Mouse (Mus musculus): ENCODE measurements at regions not wholly inside any gene's neighbourhood (a gene's known extent, or its start where the extent isn't known, plus 50 kb on each side); places are given as distances from the start of the nearest gene placed in this dataset.
A peak's percentile ranks its signal among the peaks of the same experiment; 100 is the strongest.

DNA sequence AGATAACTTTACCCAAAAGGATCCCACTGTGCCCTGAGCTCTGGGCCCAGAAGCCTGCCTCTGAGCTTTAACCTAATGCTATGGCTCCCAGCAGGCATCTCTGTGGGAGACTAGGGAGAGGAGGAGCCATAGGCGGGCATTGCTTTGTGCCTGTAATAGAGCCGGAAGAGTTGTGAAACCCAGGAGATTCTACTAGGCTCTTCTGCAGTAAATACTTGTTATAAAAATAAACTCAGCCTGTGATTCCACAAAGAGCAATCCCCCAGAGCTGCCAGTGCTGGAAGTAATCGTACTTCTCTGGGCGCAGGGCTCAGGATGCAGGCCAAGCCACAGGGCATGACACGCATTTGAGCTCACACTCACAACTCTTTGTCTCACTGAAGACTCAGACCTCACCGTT, 73.7 kb upstream of the Dlg1 start:
- no peak for TF ChIP-seq POLR2A (IDR thresholded peaks at IDR 0.05; ENCODE audit: borderline replicate concordance, extremely low read depth, insufficient read depth, insufficient read length)
- no peak overlapping the region for H3K4me2 ChIP-seq (replicated peaks; ENCODE audit: low read depth, low read length, severe bottlenecking)
- ATAC-seq (ENCODE audit: low FRiP score, low read depth) = no peak
- no peak overlapping the region for H3K27ac ChIP-seq (replicated peaks; ENCODE audit: low read depth, low read length)
- no peaks in the 10 kb centered on the region for H3K27me3 ChIP-seq (ENCODE audit: control insufficient read depth, insufficient read depth, low read length)
- H3K9ac ChIP-seq (ENCODE audit: low read depth, low read length, severe bottlenecking) = no peak overlapping the region
- no peaks in the 10 kb centered on the region for H3K9me3 ChIP-seq (ENCODE audit: control insufficient read depth, low read length)
- peaks cover 36% of the 10 kb centered on the region for H3K4me1 ChIP-seq (ENCODE audit: control insufficient read depth, insufficient read depth, low read length)
- DNase-seq (ENCODE audit: low spot score) = peak; percentile 29
- H3K4me3 ChIP-seq (replicated peaks; ENCODE audit: low read length) = no peak overlapping the region
- 21% methylated on average over 6 of the region's 6 CpGs for WGBS
- no peaks in the 10 kb centered on the region for H3K36me3 ChIP-seq (ENCODE audit: control insufficient read depth, insufficient read depth, low read length)

DNA sequence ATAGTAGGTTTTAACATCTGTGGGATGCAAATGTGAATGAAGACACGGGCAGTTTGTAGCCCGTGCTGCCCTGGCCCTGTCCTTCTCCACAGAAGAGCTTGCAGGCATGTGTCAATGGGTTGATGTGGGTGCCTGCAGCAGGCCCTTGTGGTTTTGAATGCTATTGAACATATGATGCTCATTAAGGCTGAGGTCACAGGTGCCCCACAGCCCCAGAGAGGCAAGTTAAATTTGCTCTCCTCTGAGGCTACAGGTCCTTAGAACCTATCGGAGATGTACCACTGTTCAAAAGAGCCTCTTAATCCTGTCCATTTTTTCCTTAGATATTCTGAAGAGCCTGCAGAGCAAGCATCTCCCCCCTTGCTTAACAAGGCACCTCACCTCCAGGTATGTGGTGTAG, 71.7 kb upstream of the Dlg1 start:
- Histone ChIP-seq H3K36me3 (ENCODE audit: control insufficient read depth, insufficient read depth, low read length) (no peaks in the 10 kb centered on the region), H3K9ac (ENCODE audit: low read depth, low read length, severe bottlenecking) (no peak overlapping the region), H3K27ac (replicated peaks; ENCODE audit: low read depth, low read length) (peak overlapping the region; percentile 72), H3K4me1 (ENCODE audit: control insufficient read depth, insufficient read depth, low read length) (peaks cover 36% of the 10 kb centered on the region), H3K9me3 (ENCODE audit: control insufficient read depth, low read length) (no peaks in the 10 kb centered on the region), H3K27me3 (ENCODE audit: control insufficient read depth, insufficient read depth, low read length) (no peaks in the 10 kb centered on the region), H3K4me2 (replicated peaks; ENCODE audit: low read depth, low read length, severe bottlenecking) (0 out of 2 replicates have a peak overlapping the region, but pooled peaks have one; percentile 18), H3K4me3 (replicated peaks; ENCODE audit: low read length) (no peak overlapping the region)
- TF ChIP-seq POLR2A (IDR thresholded peaks at IDR 0.05; ENCODE audit: borderline replicate concordance, extremely low read depth, insufficient read depth, insufficient read length) = no peak
- 16% methylated on average over 3 of the region's 3 CpGs for WGBS
- ATAC-seq (ENCODE audit: low FRiP score, low read depth) (peak; percentile 21; the same call in 1 of the 2 replicates), DNase-seq (ENCODE audit: low spot score) (no peak)

DNA sequence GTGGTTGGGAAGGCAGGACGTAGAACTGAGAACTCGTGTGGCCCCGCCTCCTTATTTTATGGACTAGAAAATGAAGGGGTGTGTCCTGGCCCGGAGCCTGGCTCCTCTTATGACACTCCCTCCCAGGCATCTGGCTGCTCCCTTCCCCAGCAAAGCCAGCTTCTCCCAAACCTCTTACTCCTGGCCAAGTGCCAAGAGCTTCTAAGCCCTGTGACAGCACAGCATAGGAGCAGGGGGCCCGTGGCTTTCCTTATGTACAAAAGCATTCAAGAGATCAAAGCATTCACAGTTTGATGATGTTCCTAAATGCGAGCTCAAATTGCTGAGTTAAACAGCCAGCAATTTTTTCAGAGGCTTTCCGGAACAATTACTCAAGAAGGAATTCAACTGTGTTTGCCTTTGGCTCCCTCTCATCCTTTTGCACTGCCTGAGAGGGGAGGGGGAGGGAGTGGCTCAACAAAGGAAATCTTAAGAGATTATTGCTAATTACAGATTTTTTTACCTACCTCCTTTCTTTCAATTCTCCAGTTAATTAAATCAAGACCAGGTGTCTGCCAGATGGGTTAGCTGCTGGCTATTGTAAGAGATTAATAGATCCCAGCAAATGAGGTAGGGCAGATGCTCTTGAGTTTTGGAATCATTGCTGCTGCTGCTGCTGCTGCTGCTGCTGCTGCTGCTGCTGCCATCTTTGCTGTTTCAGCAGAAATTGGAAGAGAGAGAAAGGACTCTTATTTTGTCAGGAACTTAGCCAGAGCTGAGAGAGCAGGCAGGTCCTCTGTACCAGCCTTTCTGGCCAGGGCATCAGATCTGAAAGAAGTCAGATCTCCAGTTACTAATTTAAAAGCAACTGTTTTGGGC, 71.0 kb upstream of the Dlg1 start:
- H3K9me3 ChIP-seq (ENCODE audit: control insufficient read depth, low read length) = no peaks in the 10 kb centered on the region
- H3K4me2 ChIP-seq (replicated peaks; ENCODE audit: low read depth, low read length, severe bottlenecking) = peak overlapping the region; percentile 30
- peaks cover 36% of the 10 kb centered on the region for H3K4me1 ChIP-seq (ENCODE audit: control insufficient read depth, insufficient read depth, low read length)
- DNase-seq (ENCODE audit: low spot score) (peak; percentile 99), ATAC-seq (ENCODE audit: low FRiP score, low read depth) (peak; percentile 93)
- no peak overlapping the region; the same call in 1 of the 2 replicates for H3K9ac ChIP-seq (ENCODE audit: low read depth, low read length, severe bottlenecking)
- no peak overlapping the region for H3K4me3 ChIP-seq (replicated peaks; ENCODE audit: low read length)
- TF ChIP-seq POLR2A (IDR thresholded peaks at IDR 0.05; ENCODE audit: borderline replicate concordance, extremely low read depth, insufficient read depth, insufficient read length) = no peak
- no peaks in the 10 kb centered on the region for H3K36me3 ChIP-seq (ENCODE audit: control insufficient read depth, insufficient read depth, low read length)
- peak overlapping the region; percentile 72 for H3K27ac ChIP-seq (replicated peaks; ENCODE audit: low read depth, low read length)
- WGBS = 2% methylated on average over 7 of the region's 7 CpGs
- H3K27me3 ChIP-seq (ENCODE audit: control insufficient read depth, insufficient read depth, low read length) = no peaks in the 10 kb centered on the region

DNA sequence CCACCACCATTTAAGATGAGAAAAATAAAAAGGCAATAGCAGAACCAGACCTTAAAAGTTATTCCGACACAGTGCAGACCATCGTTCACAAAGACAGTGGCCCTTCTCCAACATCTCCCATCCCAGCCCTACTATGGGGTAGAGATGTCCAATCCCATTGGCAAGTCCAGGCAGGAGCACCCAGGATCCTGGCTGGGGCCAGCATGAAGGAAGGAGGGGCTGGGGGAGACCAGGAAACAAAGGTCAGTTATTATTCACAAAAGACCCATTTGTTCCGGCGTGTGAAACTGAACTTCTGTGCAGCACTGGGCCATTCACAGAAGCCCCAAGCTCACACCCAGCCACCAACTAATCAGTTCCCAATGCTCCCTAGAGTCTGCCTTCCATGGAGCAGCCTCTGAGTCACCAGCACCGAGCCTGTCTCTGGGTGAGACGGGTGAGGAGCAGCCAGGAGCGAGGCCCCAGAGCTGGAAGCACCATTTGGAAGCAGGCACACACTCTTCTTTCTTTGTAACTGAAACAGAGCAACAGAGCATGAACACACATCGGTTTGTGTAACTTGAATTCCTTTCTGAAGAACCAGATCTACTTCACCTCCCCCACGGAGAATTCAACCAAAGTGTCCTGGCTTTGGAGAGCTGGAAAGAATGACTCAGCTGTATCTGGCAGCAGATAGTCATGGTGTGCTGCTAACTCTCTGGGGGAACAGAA, 70.1 kb upstream of the Dlg1 start:
- DNase-seq (ENCODE audit: low spot score) = peak; percentile 40
- WGBS = 28% methylated on average over 9 of the region's 9 CpGs
- no peaks in the 10 kb centered on the region for H3K9me3 ChIP-seq (ENCODE audit: control insufficient read depth, low read length)
- no peaks in the 10 kb centered on the region for H3K36me3 ChIP-seq (ENCODE audit: control insufficient read depth, insufficient read depth, low read length)
- H3K4me3 ChIP-seq (replicated peaks; ENCODE audit: low read length) = no peak overlapping the region
- H3K9ac ChIP-seq (ENCODE audit: low read depth, low read length, severe bottlenecking) = no peak overlapping the region
- H3K27me3 ChIP-seq (ENCODE audit: control insufficient read depth, insufficient read depth, low read length) = no peaks in the 10 kb centered on the region
- H3K4me1 ChIP-seq (ENCODE audit: control insufficient read depth, insufficient read depth, low read length) = peaks cover 36% of the 10 kb centered on the region
- TF ChIP-seq POLR2A (IDR thresholded peaks at IDR 0.05; ENCODE audit: borderline replicate concordance, extremely low read depth, insufficient read depth, insufficient read length) = no peak
- peak overlapping the region; percentile 72 for H3K27ac ChIP-seq (replicated peaks; ENCODE audit: low read depth, low read length)
- ATAC-seq (ENCODE audit: low FRiP score, low read depth) = no peak
- peak overlapping the region; percentile 7; the same call in 1 of the 2 replicates for H3K4me2 ChIP-seq (replicated peaks; ENCODE audit: low read depth, low read length, severe bottlenecking)

DNA sequence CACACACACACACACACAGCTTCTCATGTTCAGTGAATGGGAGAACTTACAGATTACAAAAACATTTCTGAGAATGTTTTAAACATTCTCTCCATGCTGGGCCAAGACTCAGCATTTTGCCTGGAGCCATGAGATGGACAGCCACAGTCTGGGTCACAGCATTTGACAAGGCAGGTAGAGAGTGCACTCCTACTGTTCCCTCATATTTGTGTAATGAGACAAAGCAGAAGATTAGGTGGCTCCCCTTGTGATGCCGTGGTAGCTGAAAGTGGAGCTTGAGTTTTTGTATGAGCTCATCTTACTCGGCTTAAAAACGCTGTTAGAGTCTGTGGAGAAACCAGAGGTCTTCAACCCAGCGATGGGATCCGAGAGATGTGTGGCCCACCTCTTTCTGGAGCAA, 65.3 kb upstream of the Dlg1 start:
- Histone ChIP-seq H3K27me3 (ENCODE audit: control insufficient read depth, insufficient read depth, low read length) (no peaks in the 10 kb centered on the region), H3K9me3 (ENCODE audit: control insufficient read depth, low read length) (no peaks in the 10 kb centered on the region), H3K4me3 (replicated peaks; ENCODE audit: low read length) (no peak overlapping the region), H3K27ac (replicated peaks; ENCODE audit: low read depth, low read length) (no peak overlapping the region), H3K36me3 (ENCODE audit: control insufficient read depth, insufficient read depth, low read length) (no peaks in the 10 kb centered on the region), H3K4me1 (ENCODE audit: control insufficient read depth, insufficient read depth, low read length) (peaks cover 8% of the 10 kb centered on the region), H3K9ac (ENCODE audit: low read depth, low read length, severe bottlenecking) (no peak overlapping the region), H3K4me2 (replicated peaks; ENCODE audit: low read depth, low read length, severe bottlenecking) (no peak overlapping the region)
- TF ChIP-seq POLR2A (IDR thresholded peaks at IDR 0.05; ENCODE audit: borderline replicate concordance, extremely low read depth, insufficient read depth, insufficient read length) = no peak
- ATAC-seq (ENCODE audit: low FRiP score, low read depth) = no peak
- 88% methylated on average over 5 of the region's 5 CpGs for WGBS
- DNase-seq (ENCODE audit: low spot score) = no peak
